Mouse (Mus musculus): Measurements from ENCODE around the gene Gm884. TPM values are rescaled to one million over a fixed set of nuclear protein-coding genes. Genes with fewer than 3 reads are reported as not detected.

The Gm884 gene
- polyA plus RNA-seq, 1 experiment, result not detected

GRCm38 (mm10) chr11:103512111-103512510 lies 108.8 kb downstream of the Gm884 start:
- no peaks in the 10 kb centered on the region for H3K4me1 ChIP-seq (ENCODE audit: control insufficient read depth)
- no peaks in the 10 kb centered on the region for H3K27me3 ChIP-seq (ENCODE audit: control insufficient read depth)
- H3K9me3 ChIP-seq (ENCODE audit: control insufficient read depth, low read length), result no peaks in the 10 kb centered on the region
- TF ChIP-seq TAL1 (IDR thresholded peaks at IDR 0.05; ENCODE audit: low read length) (no peak), GATA1 (IDR thresholded peaks at IDR 0.05; ENCODE audit: low read length) (no peak)
- no peak overlapping the region for H3K4me3 ChIP-seq (replicated peaks)
- H3K36me3 ChIP-seq (ENCODE audit: control insufficient read depth), result no peaks in the 10 kb centered on the region

- no peaks in the 10 kb centered on the region for H3K36me3 ChIP-seq (ENCODE audit: control insufficient read depth)
- no peak within 1 kb of the TSS for H3K4me3 ChIP-seq (replicated peaks)
- TF ChIP-seq GATA1 (IDR thresholded peaks at IDR 0.05; ENCODE audit: low read length) (no peak), TAL1 (IDR thresholded peaks at IDR 0.05; ENCODE audit: low read length) (no peak)
- no peaks in the 10 kb centered on the region for H3K27me3 ChIP-seq (ENCODE audit: control insufficient read depth)
- no peaks in the 10 kb centered on the region for H3K4me1 ChIP-seq (ENCODE audit: control insufficient read depth)
- H3K9me3 ChIP-seq (ENCODE audit: control insufficient read depth, low read length), result no peaks in the 10 kb centered on the region
Measured at GRCm38 (mm10) chr11:103504497-103504896, 116.4 kb downstream of the Gm884 start, which contains the start of gene Lrrc37a. TSS of gene Lrrc37a (minus strand) at chr11:103504597.

Other genes with a start within 250 kb of the Gm884 start
- gene Plekhm1, start 208.5 kb downstream of the Gm884 start, polyA plus RNA-seq (2012), result 0.51 and 0.58 TPM in 2 replicates
- gene Lrrc37a, start 116.5 kb downstream of the Gm884 start, polyA plus RNA-seq (2012), result under 0.01 TPM in 1 of 2 replicates, not detected in the other
- not detected in 2 replicates for gene Lyzl6, start 17.8 kb upstream of the Gm884 start, polyA plus RNA-seq (2012)
- gene Rprml, start 28.4 kb upstream of the Gm884 start, polyA plus RNA-seq (2012), result not detected in 2 replicates
- 0.70 and 0.79 TPM in 2 replicates for gene Gosr2, start 76.8 kb upstream of the Gm884 start, polyA plus RNA-seq (2012)
- not detected in 2 replicates for gene Wnt9b, start 128.7 kb upstream of the Gm884 start, polyA plus RNA-seq (2012)
- gene Wnt3, start 153.0 kb upstream of the Gm884 start, polyA plus RNA-seq (2012), result not detected in 2 replicates